Mouse (Mus musculus) left cerebral cortex, postnatal 25 days (tissue): ENCODE results near the gene Myof. TPM values are rescaled to one million over a fixed set of nuclear protein-coding genes. Genes with fewer than 3 reads are reported as not detected.

ENCODE experiments used
- total RNA-seq, 2 experiments: library from RNA; stranded (reverse); gene quantifications; 2 replicates each; pipeline ENCODE4 v1.2.3; 2021

The Myof gene
- total RNA-seq, 2 experiments from 2014 or later, result 5.6 to 5.7 TPM

Other genes with a start within 250 kb of the Myof start
- under 1 TPM; 0.18 to 0.32 TPM for gene Cep55, start 11.4 kb upstream of the Myof start, total RNA-seq
- gene Ffar4, start 53.5 kb upstream of the Myof start, total RNA-seq, result not detected
- gene Rbp4, start 81.7 kb upstream of the Myof start, total RNA-seq, result 10 to 100 TPM; 21.8 to 27.6 TPM
- under 1 TPM; 0.34 to 0.69 TPM for gene Pde6c, start 89.2 kb upstream of the Myof start, total RNA-seq
- gene Fra10ac1, start 180.6 kb upstream of the Myof start, total RNA-seq, result 10 to 100 TPM; 14.5 to 16.7 TPM
- 100 to 1,000 TPM; 141 to 144 TPM for gene Lgi1, start 221.0 kb upstream of the Myof start, total RNA-seq